Mouse (Mus musculus) adrenal gland, postnatal 0 days (tissue): Measurements from ENCODE around the gene Ccdc78. TPM values are rescaled to one million over a fixed set of nuclear protein-coding genes. Genes with fewer than 3 reads are reported as not detected.

Source experiments
- microRNA-seq: library from miRNA; unstranded; fragments of <30 nt; microRNA quantifications from one replicate; pipeline ENCODE4, GENCODE M21; 2016; ENCODE audit warnings: borderline replicate concordance; ENCODE audit not compliant: insufficient number of aligned reads
- polyA plus RNA-seq: library from polyadenylated mRNA; unstranded; fragments of >200 nt; fragmentation: Nextera tagmentation; extraction: Ambion mirVana; gene quantifications from 2 replicates; pipeline ENCODE4 v1.2.1, GENCODE M21; 2015

Ccdc78 gene
- polyA plus RNA-seq = 0.35 and 0.36 TPM in 2 replicates

GRCm38 (mm10) chr17:25786280-25786679, at the start of gene Ccdc78:
TSS of gene Ccdc78 (plus strand) at chr17:25786580.

GRCm38 (mm10) chr17:25754241-25754640, 32.1 kb upstream of the Ccdc78 start, which contains the start of gene Msln:
TSS of gene Msln (minus strand) at chr17:25754378.

GRCm38 (mm10) chr17:25773549-25774120, 12.7 kb upstream of the Ccdc78 start, which contains the start of gene Narfl:
TSS of gene Narfl (plus strand) at chr17:25773776.

GRCm38 (mm10) chr17:25785281-25785745, 1.1 kb upstream of the Ccdc78 start, which contains the start of gene Haghl:
TSS of gene Haghl (minus strand) at chr17:25785673.

GRCm38 (mm10) chr17:25792615-25793014, 6.2 kb downstream of the Ccdc78 start, which contains the start of gene Fam173a:
TSS of gene Fam173a (minus strand) at chr17:25792901.

GRCm38 (mm10) chr17:25795609-25796092, 9.3 kb downstream of the Ccdc78 start, which contains the start of gene AC134908.4:
TSS of gene AC134908.4 (minus strand) at chr17:25795659.

GRCm38 (mm10) chr17:25796951-25797369, 10.6 kb downstream of the Ccdc78 start, which contains the start of gene Metrn:
TSS of gene Metrn (minus strand) at chr17:25797136.

GRCm38 (mm10) chr17:25808789-25809605, 22.6 kb downstream of the Ccdc78 start, which contains the start of gene Fbxl16:
TSS of gene Fbxl16 (plus strand) at chr17:25809085.

GRCm38 (mm10) chr17:25823452-25823851, 37.1 kb downstream of the Ccdc78 start, which contains the start of gene Wdr24:
TSS of gene Wdr24 (plus strand) at chr17:25823627.

GRCm38 (mm10) chr17:25828712-25829557, 42.6 kb downstream of the Ccdc78 start, which contains the start of gene Jmjd8:
TSS of gene Jmjd8 (plus strand) at chr17:25828867.

GRCm38 (mm10) chr17:25833291-25833663, 46.9 kb downstream of the Ccdc78 start, which contains the start of gene Stub1:
TSS of gene Stub1 (minus strand) at chr17:25833404.

GRCm38 (mm10) chr17:25837076-25837410, 50.7 kb downstream of the Ccdc78 start, which contains the start of gene Rhbdl1:
TSS of gene Rhbdl1 (minus strand) at chr17:25837295.

Small RNA genes lying within 50 kb of the gene (microRNA-seq; reads per million reads assigned to microRNA genes)
- gene Gm25083 (not detected), gene Mir3082 (not detected), gene Mir6966 (not detected)

Other genes with a start within 250 kb of the Ccdc78 start
- gene Sox8, start 215.9 kb upstream of the Ccdc78 start, polyA plus RNA-seq = 2.1 and 2.4 TPM in 2 replicates
- 16.2 and 32.9 TPM in 2 replicates for gene Lmf1, start 207.5 kb upstream of the Ccdc78 start, polyA plus RNA-seq
- 5.1 and 5.4 TPM in 2 replicates for gene Gng13, start 69.4 kb upstream of the Ccdc78 start, polyA plus RNA-seq
- 4.2 and 6.3 TPM in 2 replicates for gene Chtf18, start 59.2 kb upstream of the Ccdc78 start, polyA plus RNA-seq
- gene Rpusd1, start 58.9 kb upstream of the Ccdc78 start, polyA plus RNA-seq = 12.5 and 19.9 TPM in 2 replicates
- 0.17 TPM in 1 of 2 replicates, not detected in the other for gene Mslnl, start 50.5 kb upstream of the Ccdc78 start, polyA plus RNA-seq
- 58.7 and 63.7 TPM in 2 replicates for gene Msln, start 32.2 kb upstream of the Ccdc78 start, polyA plus RNA-seq
- gene Narfl, start 12.8 kb upstream of the Ccdc78 start, polyA plus RNA-seq = 21.6 and 30.4 TPM in 2 replicates
- 56.7 and 71.7 TPM in 2 replicates for gene Haghl, start 907 bp upstream of the Ccdc78 start, polyA plus RNA-seq
- 146 and 178 TPM in 2 replicates for gene Fam173a, start 6.3 kb downstream of the Ccdc78 start, polyA plus RNA-seq
- gene AC134908.4, start 9.1 kb downstream of the Ccdc78 start, polyA plus RNA-seq = 0.39 TPM in 1 of 2 replicates, not detected in the other
- gene Metrn, start 10.6 kb downstream of the Ccdc78 start, polyA plus RNA-seq = 63.7 and 96.9 TPM in 2 replicates
- 12.1 and 14.1 TPM in 2 replicates for gene Fbxl16, start 22.5 kb downstream of the Ccdc78 start, polyA plus RNA-seq
- 10.9 and 18.4 TPM in 2 replicates for gene Wdr24, start 37.0 kb downstream of the Ccdc78 start, polyA plus RNA-seq
- gene Jmjd8, start 42.3 kb downstream of the Ccdc78 start, polyA plus RNA-seq = 28.9 and 42.7 TPM in 2 replicates
- 212 and 318 TPM in 2 replicates for gene Stub1, start 46.8 kb downstream of the Ccdc78 start, polyA plus RNA-seq
- gene Rhbdl1, start 50.7 kb downstream of the Ccdc78 start, polyA plus RNA-seq = 11.7 and 16.4 TPM in 2 replicates
- 2.3 and 4.6 TPM in 2 replicates for gene Gm20683, start 55.2 kb downstream of the Ccdc78 start, polyA plus RNA-seq
- 10.4 and 18.4 TPM in 2 replicates for gene Rhot2, start 58.3 kb downstream of the Ccdc78 start, polyA plus RNA-seq
- 7.4 and 12.5 TPM in 2 replicates for gene Wdr90, start 74.9 kb downstream of the Ccdc78 start, polyA plus RNA-seq
- gene Mcrip2, start 82.2 kb downstream of the Ccdc78 start, polyA plus RNA-seq = 272 and 300 TPM in 2 replicates
- 88.6 and 139 TPM in 2 replicates for gene Mettl26, start 88.5 kb downstream of the Ccdc78 start, polyA plus RNA-seq
- 0.36 and 0.51 TPM in 2 replicates for gene Wfikkn1, start 94.3 kb downstream of the Ccdc78 start, polyA plus RNA-seq
- 20.0 and 27.4 TPM in 2 replicates for gene Rab40c, start 133.1 kb downstream of the Ccdc78 start, polyA plus RNA-seq
- gene Pigq, start 158.4 kb downstream of the Ccdc78 start, polyA plus RNA-seq = 35.6 and 46.1 TPM in 2 replicates
- gene Nhlrc4, start 158.4 kb downstream of the Ccdc78 start, polyA plus RNA-seq = 0.18 TPM in 1 of 2 replicates, not detected in the other
- 0.21 TPM in 1 of 2 replicates, not detected in the other for gene A930017K11Rik, start 166.0 kb downstream of the Ccdc78 start, polyA plus RNA-seq
- 9.1 and 11.3 TPM in 2 replicates for gene Capn15, start 199.2 kb downstream of the Ccdc78 start, polyA plus RNA-seq